Mouse (Mus musculus): ENCODE data around the gene Tedc2. TPM values are rescaled to one million over a fixed set of nuclear protein-coding genes. Genes with fewer than 3 reads are reported as not detected.

The Tedc2 gene
- polyA plus RNA-seq (2012; rRNA removed) = 22.5 and 22.7 TPM in 2 replicates

DNA sequence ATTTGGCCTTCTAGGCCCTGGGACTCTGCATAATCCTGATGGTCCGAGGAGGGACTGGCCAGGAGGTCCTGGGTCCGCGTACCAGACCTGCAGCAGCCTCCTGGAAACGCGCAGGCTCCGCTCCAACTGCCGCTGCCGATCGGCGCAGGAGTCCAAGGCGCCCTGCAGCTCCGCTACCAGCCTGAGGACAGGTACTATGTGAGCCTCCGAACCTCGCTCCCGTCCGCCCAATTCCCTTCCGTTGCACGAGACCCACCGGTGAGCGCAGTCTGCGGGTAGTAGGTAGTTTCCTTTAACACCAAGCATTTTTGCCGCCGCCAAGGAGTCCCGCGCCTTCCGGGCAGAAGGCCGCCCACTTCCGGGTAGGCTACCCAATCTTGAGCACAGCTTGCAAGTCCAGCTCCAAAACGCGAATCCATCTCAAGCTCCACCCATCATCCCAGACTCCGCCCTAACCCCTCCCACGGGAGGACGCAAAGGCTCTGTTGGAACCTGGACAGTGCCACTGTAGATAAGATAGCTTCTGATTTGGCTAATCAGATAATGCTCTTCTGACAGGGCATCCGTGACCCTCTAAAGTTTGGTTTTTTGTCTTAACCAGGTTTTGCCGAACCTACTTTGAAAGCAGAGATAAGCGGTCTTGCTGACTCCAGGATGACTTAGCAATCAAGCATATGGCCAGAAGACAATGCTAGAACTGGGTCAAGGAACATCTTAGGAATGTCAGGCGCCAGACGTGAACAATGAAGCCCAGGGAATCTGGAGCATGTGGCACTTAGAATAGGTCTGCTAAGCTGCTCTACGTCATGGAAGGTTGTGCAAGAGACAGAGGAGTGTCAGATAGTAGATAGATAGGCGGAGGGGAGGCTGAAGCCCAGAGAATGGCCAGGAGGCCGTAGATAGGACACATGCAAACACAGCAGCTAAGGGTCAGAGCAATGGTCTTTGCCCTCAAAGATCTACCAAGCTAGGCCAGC is at the start of gene Tedc2:
Tedc2 (minus strand) TSS at position 417 of the 977 bp plus-strand sequence.

DNA sequence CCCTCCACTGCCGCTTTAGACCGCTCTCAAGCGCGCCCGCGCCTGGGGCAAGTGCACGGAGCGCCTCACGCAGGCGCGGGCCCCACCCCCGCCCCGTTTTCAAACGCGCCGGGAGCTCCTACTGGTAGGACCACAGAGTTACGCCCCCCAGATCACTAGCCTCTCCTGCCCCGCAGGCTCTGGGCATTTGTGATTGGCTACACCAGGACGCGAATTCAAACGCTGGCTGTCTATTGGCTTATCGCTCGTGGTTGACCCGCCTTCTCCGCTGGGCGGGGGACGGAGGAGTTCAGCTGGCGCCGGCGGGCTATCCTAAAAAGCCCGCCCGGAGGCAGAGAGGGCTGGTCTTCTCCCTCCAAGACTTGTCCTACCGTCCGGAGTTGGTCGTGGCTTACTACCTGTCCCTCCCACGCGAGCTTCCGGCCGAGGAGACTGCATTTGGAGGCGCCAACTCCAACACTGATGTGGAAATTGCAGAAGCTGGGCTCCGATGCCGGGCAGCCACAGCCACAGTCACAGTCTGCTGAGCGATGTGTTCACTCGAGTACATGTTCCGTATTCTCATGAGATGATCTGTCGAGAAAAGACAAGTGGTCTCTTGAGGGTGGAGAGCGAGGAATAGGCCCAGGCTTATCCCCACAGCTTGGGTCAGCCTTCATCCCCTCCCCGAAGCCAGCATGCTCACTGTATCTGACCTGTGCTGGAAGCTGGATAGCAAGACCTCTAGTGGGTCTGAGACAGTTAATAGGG is 30.8 kb upstream of the Tedc2 start, which contains the start of gene Ccnf:
Ccnf (minus strand) TSS at position 165 of the 750 bp plus-strand sequence.

DNA sequence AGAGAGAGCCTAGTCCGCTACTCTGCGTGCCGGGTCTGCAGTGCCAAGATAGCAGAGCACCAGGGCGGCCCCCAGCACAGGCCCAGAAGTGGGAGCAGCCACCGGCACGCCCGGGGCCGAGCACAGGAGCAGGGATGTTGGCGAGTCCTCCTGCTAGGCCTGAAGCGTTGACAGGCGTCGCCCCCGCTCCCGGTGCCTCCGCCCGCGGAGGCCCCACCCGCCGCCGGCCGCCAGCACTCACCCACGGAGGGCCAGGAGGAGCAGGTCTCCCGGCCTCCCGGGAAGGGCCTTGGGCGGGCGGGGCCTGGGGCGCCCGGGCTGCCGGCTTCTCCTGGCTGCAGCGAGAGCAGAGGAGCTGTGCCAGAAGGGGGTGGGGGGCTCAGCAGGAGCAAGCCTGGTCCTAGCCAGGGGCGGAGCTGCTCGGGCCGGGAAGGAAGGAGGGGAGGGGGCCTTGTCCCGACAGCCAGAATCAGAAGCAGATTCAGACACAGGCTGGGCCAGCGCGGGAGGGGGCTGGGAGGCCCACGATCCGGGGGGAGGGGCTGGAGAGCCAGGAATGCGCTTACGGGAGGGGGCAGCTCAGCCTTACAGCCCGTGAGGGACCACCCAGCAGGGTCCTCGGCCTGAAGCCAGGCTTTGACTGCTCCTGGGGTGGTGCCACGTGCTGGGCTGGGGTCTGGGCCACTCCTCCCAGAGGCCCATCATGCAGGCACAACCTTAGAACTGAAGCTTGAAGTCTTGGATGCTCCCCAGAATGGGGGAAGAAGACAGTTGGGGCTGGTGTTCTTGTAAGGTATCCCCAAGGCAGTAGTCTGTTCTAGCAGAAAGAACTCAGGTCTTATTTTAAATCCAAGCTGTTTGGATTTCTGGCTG is 11.4 kb downstream of the Tedc2 start, which contains the start of gene Ntn3:
Ntn3 (minus strand) TSS at position 489 of the 873 bp plus-strand sequence.

DNA sequence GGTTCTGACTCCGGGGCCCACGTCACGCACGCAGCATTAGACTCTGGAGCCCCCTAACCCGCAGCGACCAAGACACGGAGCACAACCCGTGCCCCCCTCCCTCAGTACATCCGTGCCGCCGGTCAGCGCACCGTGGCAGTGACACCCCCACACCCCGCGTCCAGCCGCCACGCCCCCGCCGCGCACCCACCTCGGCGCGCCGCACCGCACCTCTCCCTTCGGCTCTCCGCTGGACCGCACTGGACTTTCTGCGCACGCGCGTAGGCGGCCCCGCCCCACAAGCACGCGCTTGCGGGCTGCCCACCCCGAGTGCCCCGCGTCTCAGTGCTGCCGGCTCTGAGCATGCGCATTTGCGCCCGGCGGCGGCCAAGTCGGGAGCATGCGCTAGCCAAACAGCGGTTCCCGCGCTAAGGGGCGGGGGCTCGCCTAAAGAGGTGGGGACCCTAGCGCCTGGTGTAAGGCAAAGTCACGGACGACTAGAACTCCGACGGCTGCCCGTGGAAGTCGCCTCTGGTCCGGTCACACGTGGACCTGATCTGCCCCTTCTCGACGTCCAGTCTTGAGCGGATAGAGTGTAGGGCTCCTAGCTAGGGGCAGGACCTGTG is 15.3 kb downstream of the Tedc2 start, which contains the start of gene Tbc1d24:
Tbc1d24 (minus strand) TSS at position 279 of the 605 bp plus-strand sequence.

DNA sequence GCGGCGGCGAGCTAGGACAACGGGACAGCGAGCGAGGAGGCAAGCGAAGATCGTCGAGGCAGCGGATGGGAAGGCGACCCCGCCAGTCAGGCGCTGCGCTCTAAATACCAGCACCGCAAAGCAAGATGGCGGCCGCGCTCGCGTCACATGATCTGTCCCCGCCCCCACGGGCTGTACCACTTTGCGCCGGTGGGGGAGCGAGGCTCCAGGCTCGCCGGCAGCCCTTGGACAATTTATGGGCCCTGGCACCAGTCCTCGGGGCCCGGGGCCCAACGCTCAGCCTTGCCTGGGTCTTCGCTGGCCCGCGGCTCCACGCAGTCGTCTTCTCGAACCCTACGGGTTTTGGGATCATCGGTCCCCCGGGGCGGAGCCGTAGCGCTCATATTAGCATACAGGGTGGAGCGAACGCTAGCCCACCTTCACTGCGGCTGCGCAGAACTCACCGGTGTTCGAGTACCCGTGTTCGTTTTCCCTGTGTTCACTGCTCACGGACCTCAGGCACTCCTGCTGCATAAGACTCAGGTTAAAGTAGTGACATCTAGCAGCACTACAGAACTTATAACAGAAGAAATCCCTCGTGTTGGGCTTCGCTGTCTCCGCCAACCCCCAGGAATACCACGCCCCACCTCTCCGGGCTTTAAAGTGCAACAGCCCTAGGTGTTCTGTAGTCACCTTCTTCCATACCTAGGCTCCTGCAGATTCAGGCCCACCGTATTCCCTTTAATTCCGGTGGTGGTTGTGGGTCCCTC is 51.2 kb downstream of the Tedc2 start, which contains the start of gene Atp6v0c:
Atp6v0c (minus strand) TSS at position 386 of the 749 bp plus-strand sequence.

Other genes starting within 250 kb of the Tedc2 start
- gene Prss30, start 240.3 kb downstream of the Tedc2 start, polyA plus RNA-seq (2012; rRNA removed) = 3.5 and 5.3 TPM in 2 replicates
- 0.81 and 0.92 TPM in 2 replicates for gene Prss22, start 222.8 kb downstream of the Tedc2 start, polyA plus RNA-seq (2012; rRNA removed)
- gene Prss27, start 182.7 kb downstream of the Tedc2 start, polyA plus RNA-seq (2012; rRNA removed) = 0.39 and 0.77 TPM in 2 replicates
- 51.8 and 52.0 TPM in 2 replicates for gene Kctd5, start 147.4 kb downstream of the Tedc2 start, polyA plus RNA-seq (2012; rRNA removed)
- gene Pdpk1, start 69.9 kb downstream of the Tedc2 start, polyA plus RNA-seq (2012; rRNA removed) = 21.1 and 22.9 TPM in 2 replicates
- gene Amdhd2, start 57.1 kb downstream of the Tedc2 start, polyA plus RNA-seq (2012; rRNA removed) = 80.4 and 91.4 TPM in 2 replicates
- gene Atp6v0c, start 51.1 kb downstream of the Tedc2 start, polyA plus RNA-seq (2012; rRNA removed) = 1,050 and 1,217 TPM in 2 replicates
- gene Tbc1d24, start 15.3 kb downstream of the Tedc2 start, polyA plus RNA-seq (2012; rRNA removed) = 41.6 and 41.7 TPM in 2 replicates
- 10.8 and 13.0 TPM in 2 replicates for gene Ntn3, start 11.3 kb downstream of the Tedc2 start, polyA plus RNA-seq (2012; rRNA removed)
- gene Ccnf, start 30.6 kb upstream of the Tedc2 start, polyA plus RNA-seq (2012; rRNA removed) = 9.7 and 17.0 TPM in 2 replicates
- not detected in 2 replicates for gene Abca17, start 130.2 kb upstream of the Tedc2 start, polyA plus RNA-seq (2012; rRNA removed)
- gene Abca3, start 131.1 kb upstream of the Tedc2 start, polyA plus RNA-seq (2012; rRNA removed) = 31.5 and 35.2 TPM in 2 replicates
- 153 and 155 TPM in 2 replicates for gene Rnps1, start 193.7 kb upstream of the Tedc2 start, polyA plus RNA-seq (2012; rRNA removed)
- 124 and 139 TPM in 2 replicates for gene Eci1, start 205.8 kb upstream of the Tedc2 start, polyA plus RNA-seq (2012; rRNA removed)
- 7.9 and 13.4 TPM in 2 replicates for gene Dnase1l2, start 222.3 kb upstream of the Tedc2 start, polyA plus RNA-seq (2012; rRNA removed)
- 146 and 150 TPM in 2 replicates for gene E4f1, start 249.5 kb upstream of the Tedc2 start, polyA plus RNA-seq (2012; rRNA removed)
- 123 and 142 TPM in 2 replicates for gene Pgp, start 249.5 kb upstream of the Tedc2 start, polyA plus RNA-seq (2012; rRNA removed)